Mouse (Mus musculus) frontal cortex, postnatal 10 days (tissue): ENCODE measurements at regions not wholly inside any gene's neighbourhood (a gene's known extent, or its start where the extent isn't known, plus 50 kb on each side); places are given as distances from the start of the nearest gene placed in this dataset.

Experiments used
- DNase-seq, 2 experiments: peaks; one replicate each; pipeline ENCODE4 v3.0.0; 2022; ENCODE audit warnings: low spot score in 2 of 2, mixed read lengths in 1 of 2

GRCm38 (mm10) chr13:69182478-69182877 lies 183.1 kb upstream of the Adcy2 start:
- no peak for DNase-seq

- DNase-seq, result no peak
These were observed 191.3 kb upstream of the Adcy2 start for GRCm38 (mm10) chr13:69190661-69191060.

- DNase-seq, result no peak
These were observed 197.1 kb upstream of the Adcy2 start for GRCm38 (mm10) chr13:69196464-69196871.

GRCm38 (mm10) chr13:69207741-69208568 lies 208.6 kb upstream of the Adcy2 start:
- no peak for DNase-seq

GRCm38 (mm10) chr13:69208569-69208881 lies 209.2 kb upstream of the Adcy2 start:
- no peak for DNase-seq

- DNase-seq, result no peak
These were observed 217.2 kb upstream of the Adcy2 start for GRCm38 (mm10) chr13:69216579-69216978.

- no peak for DNase-seq
These were observed 221.1 kb upstream of the Adcy2 start for GRCm38 (mm10) chr13:69220425-69220824.

- DNase-seq, result no peak
These were observed 227.2 kb upstream of the Adcy2 start for GRCm38 (mm10) chr13:69226538-69226937.

- no peak for DNase-seq
These were observed 231.1 kb upstream of the Adcy2 start for GRCm38 (mm10) chr13:69230361-69230943.

GRCm38 (mm10) chr13:69236386-69236785 lies 237.0 kb upstream of the Adcy2 start:
- peak in 1 of 2 experiments; percentile 9 for DNase-seq

GRCm38 (mm10) chr13:69237918-69238317 lies 238.6 kb upstream of the Adcy2 start:
- peak in 1 of 2 experiments; percentile 5 for DNase-seq

GRCm38 (mm10) chr13:69239261-69239915 lies 240.0 kb upstream of the Adcy2 start:
- DNase-seq, result peak in 1 of 2 experiments; percentile 3

GRCm38 (mm10) chr13:69242544-69243296 lies 243.4 kb upstream of the Adcy2 start:
- DNase-seq, result peak in 1 of 2 experiments; percentile 3

- DNase-seq, result peak in 1 of 2 experiments; percentile 3
These were observed 251.2 kb upstream of the Adcy2 start for GRCm38 (mm10) chr13:69250334-69251129.

- peak in 1 of 2 experiments; percentile 4 for DNase-seq
These were observed 251.8 kb upstream of the Adcy2 start for GRCm38 (mm10) chr13:69251130-69251561.

GRCm38 (mm10) chr13:69252335-69252734 lies 253.0 kb upstream of the Adcy2 start:
- DNase-seq, result peak; percentile 18 to 35

- peak in 1 of 2 experiments; percentile 2 for DNase-seq
These were observed 261.1 kb upstream of the Adcy2 start for GRCm38 (mm10) chr13:69260485-69260884.

- DNase-seq, result no peak
These were observed 261.6 kb upstream of the Adcy2 start for GRCm38 (mm10) chr13:69260972-69261371.

- no peak for DNase-seq
These were observed 264.4 kb upstream of the Adcy2 start for GRCm38 (mm10) chr13:69263722-69264121.

- no peak for DNase-seq
These were observed 266.7 kb upstream of the Adcy2 start for GRCm38 (mm10) chr13:69266071-69266470.

- no peak for DNase-seq
These were observed 261.0 kb upstream of the Nsun2 start for GRCm38 (mm10) chr13:69272506-69272905.
